Mouse (Mus musculus) stomach, embryonic 14.5 days (tissue): ENCODE measurements around the gene Tbc1d30. TPM values are rescaled to one million over a fixed set of nuclear protein-coding genes. Genes with fewer than 3 reads are reported as not detected.

Experiments used
- ATAC-seq: fragments of 200-750 bp; cut with Nextera tagmentation; 2 replicates; pipeline ENCODE4 v1.8.0; 2017; ENCODE audit warnings: low read depth, moderate TSS enrichment; ENCODE audit not compliant: insufficient number of reproducible peaks, insufficient read depth, low FRiP score
- H3K27ac ChIP-seq: fragments of 300-500 bp; sonication (generic); 2 replicates; pipeline ENCODE4 v1.5.1; 2014; ENCODE audit warnings: mild to moderate bottlenecking, low read length, moderate library complexity, mixed read lengths
- H3K27me3 ChIP-seq: fragments of 300-500 bp; sonication (generic); 2 replicates; pipeline ENCODE4 v1.6.1; 2014; ENCODE audit warnings: low read length, control low read depth, mixed read lengths; ENCODE audit not compliant: control insufficient read depth, insufficient read depth
- H3K36me3 ChIP-seq: fragments of 300-500 bp; sonication (generic); 2 replicates; pipeline ENCODE4 v1.6.1; 2014; ENCODE audit warnings: mild to moderate bottlenecking, control low read depth, low read length, moderate library complexity, mixed read lengths; ENCODE audit not compliant: control insufficient read depth, insufficient read depth
- H3K4me1 ChIP-seq: fragments of 300-500 bp; sonication (generic); 2 replicates; pipeline ENCODE4 v1.6.1; 2014; ENCODE audit warnings: low read length, control low read depth, mixed read lengths; ENCODE audit not compliant: control insufficient read depth, insufficient read depth
- H3K4me2 ChIP-seq: fragments of 300-500 bp; sonication (generic); replicated peaks from 2 replicates; pipeline ENCODE4 v1.6.1; 2014; ENCODE audit warnings: low read depth, low read length, control low read depth
- H3K4me3 ChIP-seq: fragments of 300-500 bp; sonication (generic); 2 replicates; pipeline ENCODE4 v1.5.1; 2014; ENCODE audit warnings: low read depth, low read length, control low read depth
- H3K9ac ChIP-seq: fragments of 300-500 bp; sonication (generic); replicated peaks from 2 replicates; pipeline ENCODE4 v1.6.1; 2014; ENCODE audit warnings: low read depth, mild to moderate bottlenecking, control low read depth, low read length, moderate library complexity, mixed read lengths
- H3K9me3 ChIP-seq: fragments of 300-500 bp; sonication (generic); 2 replicates; pipeline ENCODE4 v1.6.1; 2016; ENCODE audit warnings: low read depth, low read length, control low read depth; ENCODE audit not compliant: control insufficient read depth
- WGBS: fragments of 180-500 bp; shearing (Covaris S2); extraction: QIAGEN DNeasy Blood & Tissue Kit; methylation state at CpG from one replicate; pipeline ENCODE4 v1.1.7; 2014; 5-methylcytosine and 5-hydroxymethylcytosine counted together
- polyA plus RNA-seq: library from polyadenylated mRNA; unstranded; fragments of >200 nt; fragmentation: Nextera tagmentation; extraction: Ambion mirVana; gene quantifications from 2 replicates; pipeline ENCODE4 v1.2.1, GENCODE M21; 2014

The Tbc1d30 gene
- polyA plus RNA-seq, 1 experiment from 2014 or later = 6.1 TPM

DNA sequence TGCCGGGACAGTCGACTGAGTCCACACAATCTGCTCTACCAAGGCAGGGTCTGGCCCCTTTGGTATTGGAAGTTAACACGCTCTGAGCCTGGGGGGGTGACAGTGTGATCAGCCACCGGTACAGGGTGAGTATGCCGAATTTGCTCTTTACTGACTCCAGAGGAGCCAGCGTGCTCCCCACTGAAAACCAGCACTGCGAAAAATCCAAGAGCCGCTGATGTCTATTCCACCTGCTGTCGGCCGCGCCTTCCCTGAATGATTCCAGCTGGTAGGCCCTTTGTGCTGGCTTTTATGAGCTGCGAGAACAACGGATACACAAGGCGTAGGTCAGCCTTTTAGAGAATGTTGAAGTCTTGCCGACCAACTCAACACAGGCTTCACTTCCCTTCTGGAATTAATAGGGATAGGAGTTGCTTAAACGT lies 123.1 kb downstream of the Tbc1d30 start:
- H3K4me2 ChIP-seq = no peak overlapping the region
- no peak for ATAC-seq
- no peak overlapping the region for H3K9ac ChIP-seq
- 58% methylated on average over 16 of the region's 16 CpGs for WGBS
- H3K36me3 ChIP-seq = no peaks in the 10 kb centered on the region
- no peak overlapping the region for H3K27ac ChIP-seq
- no peaks in the 10 kb centered on the region for H3K27me3 ChIP-seq
- no peaks in the 10 kb centered on the region for H3K4me1 ChIP-seq
- H3K9me3 ChIP-seq = peaks cover 5% of the 10 kb centered on the region; the same call in 1 of the 2 replicates
- no peak overlapping the region for H3K4me3 ChIP-seq

- Histone ChIP-seq H3K4me1 (no peaks in the 10 kb centered on the region), H3K9ac (no peak overlapping the region), H3K4me2 (no peak overlapping the region), H3K4me3 (no peak overlapping the region), H3K27ac (no peak overlapping the region), H3K27me3 (no peaks in the 10 kb centered on the region), H3K36me3 (no peaks in the 10 kb centered on the region), H3K9me3 (peaks cover 5% of the 10 kb centered on the region; the same call in 1 of the 2 replicates)
- WGBS = 85% methylated on average over 5 of the region's 5 CpGs
- no peak for ATAC-seq
Observed at GRCm38 (mm10) chr10:121227403-121227802, 123.7 kb downstream of the Tbc1d30 start.

DNA sequence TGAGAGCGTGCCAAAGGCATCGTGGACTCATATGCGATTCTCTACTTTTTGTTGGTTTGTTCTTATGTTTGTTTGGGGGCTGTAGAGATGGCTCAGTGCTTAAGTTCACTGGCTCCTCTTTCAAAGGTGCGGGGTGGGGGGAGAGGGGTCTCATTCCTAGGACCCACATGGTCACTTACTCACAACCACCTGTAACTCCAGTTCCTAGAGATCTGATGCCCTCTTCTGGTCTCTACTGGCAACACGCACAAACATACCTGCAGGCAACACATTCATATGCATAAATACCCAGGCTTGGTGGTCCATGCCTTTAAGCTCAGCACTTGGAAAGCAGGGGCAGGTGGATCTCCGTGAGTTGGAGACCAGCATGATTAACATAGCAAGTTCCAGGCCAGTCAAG lies 125.4 kb downstream of the Tbc1d30 start:
- Histone ChIP-seq H3K9me3 (peaks cover 2% of the 10 kb centered on the region; the same call in 1 of the 2 replicates), H3K9ac (no peak overlapping the region), H3K4me3 (no peak overlapping the region), H3K27ac (no peak overlapping the region), H3K36me3 (no peaks in the 10 kb centered on the region), H3K4me1 (no peaks in the 10 kb centered on the region), H3K4me2 (no peak overlapping the region), H3K27me3 (no peaks in the 10 kb centered on the region)
- 79% methylated on average over 6 of the region's 6 CpGs for WGBS
- ATAC-seq = no peak

DNA sequence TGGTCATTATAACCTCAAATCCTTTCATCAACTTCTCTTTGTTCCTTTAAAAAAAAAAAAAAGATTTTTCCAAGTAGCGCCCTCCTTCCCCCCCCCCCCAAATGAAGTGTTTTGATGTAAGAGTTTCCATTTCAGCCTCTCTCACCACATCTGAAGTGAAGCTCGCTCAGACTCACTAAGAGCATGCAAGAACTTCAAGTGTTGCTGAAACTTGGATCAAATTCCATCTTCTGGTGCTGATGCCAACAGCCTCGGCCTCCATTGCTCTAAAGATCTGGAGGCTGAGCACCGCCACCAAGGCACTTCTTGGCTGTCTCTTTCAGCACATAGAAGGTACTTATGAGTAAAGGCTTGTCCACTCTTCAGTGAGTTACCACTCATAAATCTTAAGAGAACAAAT lies 128.2 kb downstream of the Tbc1d30 start:
- no peaks in the 10 kb centered on the region for H3K4me1 ChIP-seq
- no peak overlapping the region for H3K4me3 ChIP-seq
- H3K27me3 ChIP-seq = no peaks in the 10 kb centered on the region
- no peak overlapping the region for H3K4me2 ChIP-seq
- peaks cover 4% of the 10 kb centered on the region; the same call in 1 of the 2 replicates for H3K9me3 ChIP-seq
- H3K27ac ChIP-seq = no peak overlapping the region
- H3K9ac ChIP-seq = no peak overlapping the region
- ATAC-seq = no peak
- WGBS = 90% methylated on average over 4 of the region's 4 CpGs
- no peaks in the 10 kb centered on the region for H3K36me3 ChIP-seq

DNA sequence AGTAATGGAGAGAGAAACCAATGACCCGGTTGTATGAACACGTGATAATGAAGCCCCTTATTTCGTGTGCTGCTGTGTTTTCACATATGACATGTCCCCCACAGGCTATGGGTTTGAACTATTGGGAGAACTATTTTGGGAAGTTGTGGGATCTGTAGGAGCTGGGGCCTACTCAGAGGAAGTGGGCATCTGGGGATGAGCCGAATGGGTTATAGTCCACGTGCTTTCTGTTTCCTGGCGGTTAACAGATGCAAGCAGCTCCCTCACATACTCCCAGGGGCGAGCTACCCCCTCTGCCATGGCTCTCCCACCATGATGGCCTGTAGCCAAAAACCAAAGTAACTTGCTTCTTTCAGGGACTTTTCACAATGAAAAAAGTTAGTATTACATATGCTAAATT lies 132.5 kb downstream of the Tbc1d30 start:
- H3K36me3 ChIP-seq = no peaks in the 10 kb centered on the region
- peaks cover 4% of the 10 kb centered on the region; the same call in 1 of the 2 replicates for H3K9me3 ChIP-seq
- no peak overlapping the region for H3K27ac ChIP-seq
- H3K27me3 ChIP-seq = no peaks in the 10 kb centered on the region
- H3K4me1 ChIP-seq = no peaks in the 10 kb centered on the region
- H3K4me3 ChIP-seq = no peak overlapping the region
- WGBS = 88% methylated on average over 7 of the region's 7 CpGs
- no peak overlapping the region for H3K9ac ChIP-seq
- ATAC-seq = no peak
- H3K4me2 ChIP-seq = no peak overlapping the region

DNA sequence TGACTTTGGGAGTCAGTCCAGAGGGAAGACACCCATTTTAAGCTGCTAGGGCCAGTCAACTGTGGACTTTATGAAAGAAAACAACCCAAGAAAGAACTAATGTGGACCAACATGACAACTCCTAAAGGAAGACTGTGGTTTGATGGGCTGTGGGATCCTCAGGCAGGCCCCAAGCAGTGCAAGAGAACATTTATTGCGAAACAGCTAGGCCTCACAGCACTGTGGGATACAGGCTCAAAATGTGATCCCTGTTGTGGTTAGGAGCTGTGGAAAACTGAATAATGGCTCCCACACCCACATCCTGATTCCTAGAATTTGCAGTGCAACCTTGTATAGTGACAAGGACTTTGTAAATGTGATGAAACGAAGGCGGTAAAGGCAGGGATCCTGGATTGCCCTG lies 134.3 kb downstream of the Tbc1d30 start:
- no peak for ATAC-seq
- Histone ChIP-seq H3K27me3 (no peaks in the 10 kb centered on the region), H3K9ac (no peak overlapping the region), H3K4me2 (no peak overlapping the region), H3K4me1 (no peaks in the 10 kb centered on the region), H3K9me3 (peaks cover 4% of the 10 kb centered on the region; the same call in 1 of the 2 replicates), H3K36me3 (no peaks in the 10 kb centered on the region), H3K27ac (no peak overlapping the region), H3K4me3 (no peak overlapping the region)
- WGBS = 97% methylated on average over 3 of the region's 3 CpGs

Other genes starting within 250 kb of the Tbc1d30 start
- 52.7 and 53.7 TPM in 2 replicates for gene Gns, start 13.8 kb upstream of the Tbc1d30 start, polyA plus RNA-seq
- gene Rassf3, start 125.1 kb upstream of the Tbc1d30 start, polyA plus RNA-seq = 19.4 and 20.7 TPM in 2 replicates
- gene Tbk1, start 235.5 kb upstream of the Tbc1d30 start, polyA plus RNA-seq = 38.6 and 45.7 TPM in 2 replicates